Mouse (Mus musculus) forebrain, embryonic 16.5 days (tissue): ENCODE measurements around the gene G430095P16Rik. TPM values are rescaled to one million over a fixed set of nuclear protein-coding genes. Genes with fewer than 3 reads are reported as not detected.
A peak's percentile ranks its signal among the peaks of the same experiment; 100 is the strongest.

Source experiments
- ATAC-seq: fragments of 200-750 bp; cut with Nextera tagmentation; 2 replicates; pipeline ENCODE4 v1.8.0; 2017; ENCODE audit warnings: mild to moderate bottlenecking, moderate library complexity
- H3K27ac ChIP-seq: fragments of 300-500 bp; sonication (generic); 2 replicates; pipeline ENCODE4 v1.5.1; 2014; ENCODE audit warnings: low read length, control low read depth
- H3K27me3 ChIP-seq: fragments of 300-500 bp; sonication (generic); replicated peaks from 2 replicates; pipeline ENCODE4 v1.6.1; 2014; ENCODE audit warnings: low read length; ENCODE audit not compliant: control insufficient read depth, insufficient read depth
- H3K36me3 ChIP-seq: fragments of 300-500 bp; sonication (generic); 2 replicates; pipeline ENCODE4 v1.6.1; 2014; ENCODE audit not compliant: control insufficient read depth, insufficient read depth
- H3K4me1 ChIP-seq: fragments of 300-500 bp; sonication (generic); replicated peaks from 2 replicates; pipeline ENCODE4 v1.6.1; 2014; ENCODE audit warnings: low read length; ENCODE audit not compliant: control insufficient read depth, insufficient read depth
- H3K4me2 ChIP-seq: fragments of 300-500 bp; sonication (generic); 2 replicates; pipeline ENCODE4 v1.6.1; 2014; ENCODE audit warnings: mild to moderate bottlenecking, low read length, control low read depth
- H3K4me3 ChIP-seq: fragments of 300-500 bp; sonication (generic); replicated peaks from 2 replicates; pipeline ENCODE4 v1.5.1; 2014; ENCODE audit warnings: mild to moderate bottlenecking, low read length, control low read depth
- H3K9ac ChIP-seq: fragments of 300-500 bp; sonication (generic); replicated peaks from 2 replicates; pipeline ENCODE4 v1.6.1; 2014; ENCODE audit warnings: low read depth, low read length, control low read depth
- H3K9me3 ChIP-seq: fragments of 300-500 bp; sonication (generic); 2 replicates; pipeline ENCODE4 v1.6.1; 2016; ENCODE audit warnings: low read length; ENCODE audit not compliant: control insufficient read depth
- WGBS: fragments of 180-500 bp; shearing (Covaris S2); extraction: QIAGEN DNeasy Blood & Tissue Kit; methylation state at CpG from one replicate; pipeline ENCODE4 v1.1.7; 2014; 5-methylcytosine and 5-hydroxymethylcytosine counted together
- polyA plus RNA-seq: library from polyadenylated mRNA; unstranded; fragments of >200 nt; fragmentation: Nextera tagmentation; extraction: Ambion mirVana; gene quantifications from 2 replicates; pipeline ENCODE4 v1.2.1, GENCODE M21; 2015

G430095P16Rik gene
- polyA plus RNA-seq, 1 experiment from 2014 or later = 2.2 TPM

DNA sequence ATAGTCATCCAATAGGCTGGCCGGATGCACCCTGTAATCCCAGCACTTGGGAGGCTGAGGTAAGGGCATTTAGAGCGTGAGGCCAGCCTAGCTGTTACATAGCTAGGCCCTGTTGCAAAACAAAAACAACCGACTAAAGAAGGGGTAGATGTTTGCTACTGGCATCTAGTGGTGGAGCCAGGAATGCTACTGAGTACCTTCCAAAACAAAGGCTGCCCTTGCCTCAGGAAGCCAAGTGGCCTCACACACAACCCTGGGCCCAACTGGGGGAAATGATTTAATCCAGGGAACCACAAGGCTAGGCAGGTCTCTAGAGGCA is 3.1 kb downstream of the G430095P16Rik start:
- H3K9me3 ChIP-seq = no peaks in the 10 kb centered on the region
- H3K4me3 ChIP-seq = no peak overlapping the region
- peak overlapping the region; percentile 93 for H3K27ac ChIP-seq
- peaks cover 11% of the 10 kb centered on the region for H3K36me3 ChIP-seq
- 6% methylated on average over 3 of the region's 3 CpGs for WGBS
- H3K4me2 ChIP-seq = no peak overlapping the region
- no peak for ATAC-seq
- no peaks in the 10 kb centered on the region for H3K27me3 ChIP-seq
- H3K4me1 ChIP-seq = peaks cover 69% of the 10 kb centered on the region
- no peak overlapping the region for H3K9ac ChIP-seq

DNA sequence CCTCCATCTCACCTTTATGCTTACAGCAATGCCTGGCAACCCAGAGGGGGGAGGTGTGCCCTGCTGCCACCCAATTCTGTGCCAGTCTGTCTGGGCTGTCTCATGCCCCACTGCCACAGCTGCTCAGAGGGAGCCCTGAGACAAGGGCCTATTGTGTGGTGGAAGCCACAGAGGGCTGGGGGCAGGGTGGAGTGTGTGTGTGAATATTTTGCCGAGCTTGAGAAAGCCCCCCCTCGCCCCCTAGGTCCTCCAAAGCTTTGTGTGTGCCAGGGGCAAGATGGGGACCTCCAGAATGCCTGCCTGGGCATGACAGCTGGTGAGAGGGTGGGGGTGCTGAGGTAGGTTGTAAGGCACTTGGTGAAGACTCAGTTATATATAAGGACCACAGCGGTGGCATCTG is 5.7 kb downstream of the G430095P16Rik start:
- Histone ChIP-seq H3K36me3 (peaks cover 9% of the 10 kb centered on the region), H3K9ac (peak overlapping the region; percentile 31; the same call in 1 of the 2 replicates), H3K27ac (peak overlapping the region; percentile 95), H3K9me3 (no peaks in the 10 kb centered on the region), H3K4me3 (no peak overlapping the region), H3K4me2 (no peak overlapping the region), H3K4me1 (peaks cover 83% of the 10 kb centered on the region), H3K27me3 (no peaks in the 10 kb centered on the region)
- WGBS = 31% methylated on average over 3 of the region's 3 CpGs
- peak; percentile 75 for ATAC-seq

DNA sequence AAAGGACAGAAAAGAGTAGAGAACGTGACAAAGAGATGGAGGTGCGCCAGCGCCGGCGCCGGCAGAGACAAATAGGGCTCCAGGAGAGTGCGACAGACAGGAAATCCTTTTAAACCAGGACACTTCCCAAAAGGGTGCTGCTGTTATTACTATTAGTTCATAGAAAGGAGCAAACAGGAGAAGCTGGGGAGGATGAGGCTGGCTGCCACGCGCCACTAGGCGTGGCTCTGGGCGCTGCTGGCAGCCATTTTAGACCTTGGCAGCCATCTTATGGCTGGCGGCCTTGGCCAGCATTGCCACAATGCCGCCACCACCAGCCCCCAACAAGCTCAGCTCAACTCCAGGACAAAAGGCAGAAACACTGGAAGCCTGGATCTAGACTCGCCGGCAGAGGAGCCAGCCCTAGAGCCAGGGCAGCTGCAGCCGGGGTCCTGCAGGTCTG is 7.1 kb downstream of the G430095P16Rik start:
- Histone ChIP-seq H3K4me3 (no peak overlapping the region), H3K9me3 (no peaks in the 10 kb centered on the region), H3K36me3 (peaks cover 9% of the 10 kb centered on the region), H3K27ac (peak overlapping the region; percentile 95), H3K27me3 (no peaks in the 10 kb centered on the region), H3K4me2 (peak overlapping the region; percentile 40), H3K4me1 (peaks cover 83% of the 10 kb centered on the region), H3K9ac (peak overlapping the region; percentile 57)
- peak; percentile 21; the same call in 1 of the 2 replicates for ATAC-seq
- 66% methylated on average over 16 of the region's 16 CpGs for WGBS

DNA sequence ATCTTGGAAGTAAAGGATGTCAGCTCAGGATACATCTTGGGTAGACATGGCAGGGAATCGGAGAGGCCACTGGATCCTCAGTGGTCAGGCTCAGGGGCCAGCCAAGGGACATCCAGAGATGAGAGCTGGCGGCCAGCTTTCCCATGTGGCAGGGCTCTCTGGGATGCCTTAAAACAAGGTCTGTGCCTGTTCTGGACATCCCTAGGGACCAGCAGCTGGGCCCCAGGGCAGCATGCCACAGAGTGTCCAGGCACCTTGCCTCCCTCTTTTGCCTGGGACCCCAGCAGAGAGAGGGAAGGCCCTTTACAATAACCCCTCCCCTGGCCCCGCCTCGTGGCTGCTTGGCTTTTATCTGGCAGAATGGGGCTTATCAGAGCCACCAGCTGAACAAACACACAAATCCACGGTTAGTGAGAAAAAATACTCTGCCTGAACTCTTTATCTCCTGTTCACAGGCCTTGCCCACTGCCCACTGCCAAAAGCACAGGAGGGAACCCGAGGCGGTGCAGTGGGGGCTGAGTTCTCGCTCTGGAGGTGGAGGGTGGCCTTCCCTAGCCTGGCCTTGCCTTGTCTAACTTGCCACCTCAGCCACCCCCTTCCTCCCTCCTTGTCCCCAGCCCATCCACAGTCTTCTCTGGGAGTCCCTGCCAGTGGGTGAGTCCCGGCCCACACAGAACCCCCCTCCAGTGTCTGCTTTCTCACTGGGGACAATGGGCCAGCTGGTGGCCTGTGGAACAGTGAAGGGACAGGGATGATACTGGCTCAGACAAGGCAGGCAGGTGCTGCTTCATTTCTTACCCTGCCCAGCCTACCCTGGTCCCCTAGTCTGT is 7.9 kb downstream of the G430095P16Rik start:
- Histone ChIP-seq H3K4me3 (no peak overlapping the region), H3K4me2 (peak overlapping the region; percentile 40), H3K27ac (peak overlapping the region; percentile 95), H3K36me3 (peaks cover 9% of the 10 kb centered on the region), H3K9me3 (no peaks in the 10 kb centered on the region), H3K9ac (peak overlapping the region; percentile 57), H3K27me3 (no peaks in the 10 kb centered on the region), H3K4me1 (peaks cover 83% of the 10 kb centered on the region)
- 15% methylated on average over 9 of the region's 9 CpGs for WGBS
- ATAC-seq = peak; percentile 24

DNA sequence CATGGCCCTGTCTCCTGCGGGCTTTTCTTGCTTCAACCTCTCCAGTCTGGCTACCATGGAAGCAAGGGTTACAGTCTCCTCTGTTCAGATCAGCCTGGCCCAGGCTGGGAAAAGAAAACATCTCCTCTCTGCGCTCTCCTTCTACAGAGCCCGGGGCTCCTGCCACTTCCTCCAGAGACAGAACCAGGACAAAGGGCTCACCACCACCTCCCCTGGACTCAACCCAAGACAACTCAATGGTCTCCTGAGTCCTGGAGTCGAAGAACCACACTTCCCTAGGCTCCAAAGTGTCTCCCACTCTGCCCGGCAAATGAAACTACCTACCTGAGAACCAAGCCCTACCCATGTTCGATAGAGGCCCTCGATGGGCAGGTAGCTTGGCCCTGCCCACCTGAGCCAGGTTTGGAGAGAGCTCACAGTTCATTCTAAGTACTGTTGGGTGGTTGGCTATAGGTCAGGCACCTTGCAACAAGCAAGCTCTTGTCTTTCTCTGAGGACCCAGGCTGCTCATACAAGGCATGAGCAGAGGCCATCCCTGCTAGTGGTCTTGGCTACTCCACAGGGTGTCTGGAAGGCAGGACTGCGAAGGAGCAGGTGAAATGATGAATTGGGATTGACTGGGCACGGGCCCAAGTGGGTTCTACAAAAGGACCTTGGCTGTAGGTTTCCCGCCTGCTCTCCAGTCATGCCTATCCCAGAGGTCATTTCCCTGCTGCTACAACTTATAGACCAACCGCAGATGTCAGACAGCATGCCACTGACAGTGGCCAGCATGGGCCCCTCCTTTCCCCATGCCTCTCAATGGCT is 8.8 kb downstream of the G430095P16Rik start:
- peaks cover 2% of the 10 kb centered on the region; the same call in 1 of the 2 replicates for H3K36me3 ChIP-seq
- H3K4me2 ChIP-seq = no peak overlapping the region
- H3K27ac ChIP-seq = peak overlapping the region; percentile 95
- WGBS = 56% methylated on average over 11 of the region's 11 CpGs
- H3K4me3 ChIP-seq = no peak overlapping the region
- H3K9ac ChIP-seq = peak overlapping the region; percentile 57
- no peaks in the 10 kb centered on the region for H3K27me3 ChIP-seq
- no peaks in the 10 kb centered on the region for H3K9me3 ChIP-seq
- H3K4me1 ChIP-seq = peaks cover 87% of the 10 kb centered on the region
- ATAC-seq = no peak

DNA sequence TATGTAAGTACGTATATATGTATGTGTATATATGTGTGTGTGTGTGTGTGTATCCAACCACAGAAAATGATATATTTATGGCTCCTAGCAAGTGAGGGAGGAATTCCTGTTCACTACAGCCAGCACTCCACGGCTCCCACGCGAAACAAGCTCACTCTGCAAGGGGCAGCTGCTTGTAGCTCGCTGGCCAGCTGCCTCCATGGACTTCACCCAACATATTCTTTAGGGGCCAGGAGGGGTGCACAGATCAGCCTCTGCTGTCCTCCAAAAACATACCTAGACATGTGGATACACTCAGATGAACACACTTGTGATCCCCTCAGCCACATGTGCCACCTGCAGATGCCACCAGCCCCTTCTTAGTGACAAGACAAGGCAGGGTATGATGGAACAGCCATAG is 9.7 kb downstream of the G430095P16Rik start:
- no peak for ATAC-seq
- Histone ChIP-seq H3K4me3 (no peak overlapping the region), H3K4me1 (peaks cover 94% of the 10 kb centered on the region), H3K27me3 (no peaks in the 10 kb centered on the region), H3K4me2 (no peak overlapping the region), H3K27ac (peak overlapping the region; percentile 68), H3K9ac (no peak overlapping the region), H3K9me3 (no peaks in the 10 kb centered on the region), H3K36me3 (no peaks in the 10 kb centered on the region)
- 45% methylated on average over 5 of the region's 5 CpGs for WGBS

DNA sequence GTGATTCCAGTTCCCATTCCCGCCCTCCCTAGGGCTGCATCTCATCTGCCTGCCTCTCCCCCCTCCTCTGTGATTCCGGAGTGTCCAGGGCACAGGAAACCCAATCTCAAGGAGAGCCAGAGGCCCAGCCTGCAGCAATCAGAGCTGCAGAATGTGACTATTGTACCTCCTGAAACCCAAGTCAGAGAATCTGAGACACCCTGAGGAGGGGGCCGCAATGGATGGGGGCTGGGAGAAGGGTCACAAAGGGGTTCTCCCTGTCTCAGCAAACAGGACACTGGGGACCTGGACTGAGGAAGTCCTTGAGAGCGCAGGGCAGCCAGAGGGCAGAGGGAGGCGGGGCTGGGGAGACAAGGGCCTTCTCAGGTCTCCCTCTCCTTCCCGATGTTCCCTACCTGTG is 10.2 kb downstream of the G430095P16Rik start:
- WGBS = 49% methylated on average over 6 of the region's 6 CpGs
- Histone ChIP-seq H3K4me2 (no peak overlapping the region), H3K4me1 (peaks cover 95% of the 10 kb centered on the region), H3K9ac (peak overlapping the region; percentile 15; the same call in 1 of the 2 replicates), H3K9me3 (no peaks in the 10 kb centered on the region), H3K27ac (peak overlapping the region; percentile 68), H3K36me3 (no peaks in the 10 kb centered on the region), H3K4me3 (no peak overlapping the region), H3K27me3 (no peaks in the 10 kb centered on the region)
- ATAC-seq = no peak

DNA sequence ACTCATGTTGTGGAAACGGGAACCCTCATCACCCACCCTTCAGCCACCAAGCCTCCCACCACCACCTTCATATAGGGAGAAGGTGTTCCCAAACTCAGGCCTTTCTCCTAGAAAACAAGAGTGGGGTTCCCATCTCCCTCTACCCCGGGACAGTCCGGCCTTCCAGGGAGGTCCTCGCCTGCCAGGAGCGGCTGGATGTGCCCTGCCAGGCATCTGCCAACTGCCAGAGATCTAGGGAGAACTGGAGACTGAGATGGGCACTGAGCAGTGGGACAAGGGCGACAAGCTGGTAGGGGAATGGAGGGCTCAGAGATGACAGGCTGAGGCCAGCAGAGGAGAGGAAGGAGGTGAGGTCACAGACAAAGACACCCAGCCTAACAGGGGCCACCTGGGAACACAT is 11.2 kb downstream of the G430095P16Rik start:
- ATAC-seq = no peak
- peak overlapping the region; percentile 68 for H3K27ac ChIP-seq
- no peak overlapping the region for H3K4me2 ChIP-seq
- no peaks in the 10 kb centered on the region for H3K9me3 ChIP-seq
- H3K36me3 ChIP-seq = no peaks in the 10 kb centered on the region
- WGBS = 63% methylated on average over 6 of the region's 6 CpGs
- no peak overlapping the region for H3K4me3 ChIP-seq
- H3K4me1 ChIP-seq = peaks cover 95% of the 10 kb centered on the region
- no peaks in the 10 kb centered on the region for H3K27me3 ChIP-seq
- 0 out of 2 replicates have a peak overlapping the region, but pooled peaks have one; percentile 14 for H3K9ac ChIP-seq

DNA sequence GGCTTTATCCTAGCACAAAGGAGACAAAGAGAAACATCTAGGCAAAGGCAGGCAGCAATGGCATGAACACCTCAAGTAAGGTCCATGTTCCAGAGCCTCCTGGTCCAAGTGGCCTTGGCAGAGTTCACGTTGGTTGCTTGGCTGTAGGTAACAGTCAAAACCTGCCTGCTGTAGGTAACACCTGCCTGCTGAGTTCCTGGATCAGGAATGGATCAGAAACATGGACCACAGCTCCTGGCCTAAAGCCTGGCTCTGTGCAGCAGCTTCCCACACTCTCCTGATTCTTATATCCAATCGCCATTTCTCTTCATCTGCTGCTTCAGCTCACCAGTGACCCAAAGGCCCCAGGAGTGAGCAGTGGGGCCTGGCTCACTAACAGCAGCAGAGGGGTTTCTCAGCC is 11.9 kb downstream of the G430095P16Rik start:
- H3K9ac ChIP-seq = no peak overlapping the region; the same call in 1 of the 2 replicates
- no peak overlapping the region for H3K4me2 ChIP-seq
- H3K4me1 ChIP-seq = peaks cover 96% of the 10 kb centered on the region
- no peak for ATAC-seq
- H3K9me3 ChIP-seq = no peaks in the 10 kb centered on the region
- no peak overlapping the region for H3K4me3 ChIP-seq
- no peaks in the 10 kb centered on the region for H3K36me3 ChIP-seq
- 82% methylated on average over 2 of the region's 2 CpGs for WGBS
- peak overlapping the region; percentile 68 for H3K27ac ChIP-seq
- no peaks in the 10 kb centered on the region for H3K27me3 ChIP-seq
